Mouse (Mus musculus) kidney, adult 9 months (tissue): ENCODE data around the gene Ptprn2.

Source experiments
- DNase-seq: peaks from one replicate; pipeline ENCODE4 v3.0.0; 2022

Ptprn2 gene

GRCm38 (mm10) chr12:116908668-116909067 is 423.1 kb downstream of the Ptprn2 start:
- DNase-seq, result no peak

DNA sequence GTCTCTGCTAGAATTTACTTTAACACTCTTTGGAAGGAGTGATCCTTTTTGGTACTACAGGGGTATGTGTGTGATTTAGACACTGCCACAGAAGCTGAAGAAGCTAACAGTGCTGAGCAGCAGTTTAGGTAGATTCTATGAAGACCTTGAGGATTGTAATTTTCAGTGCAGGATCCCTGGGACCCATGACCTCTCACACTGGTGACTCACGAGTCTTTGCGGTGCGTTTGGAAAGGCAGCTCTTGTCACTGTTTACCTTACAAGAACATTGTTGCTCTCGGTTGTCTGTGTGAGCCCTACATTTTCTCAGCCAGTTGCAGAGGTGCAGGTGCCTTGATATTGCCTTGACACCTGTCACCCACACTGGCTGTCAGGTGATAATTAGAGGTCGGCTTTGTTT is 431.3 kb downstream of the Ptprn2 start:
- no peak for DNase-seq

- DNase-seq, result no peak
Observed at GRCm38 (mm10) chr12:116919185-116919584, 433.7 kb downstream of the Ptprn2 start.

GRCm38 (mm10) chr12:116919691-116920526 is 434.4 kb downstream of the Ptprn2 start:
- no peak for DNase-seq

DNA sequence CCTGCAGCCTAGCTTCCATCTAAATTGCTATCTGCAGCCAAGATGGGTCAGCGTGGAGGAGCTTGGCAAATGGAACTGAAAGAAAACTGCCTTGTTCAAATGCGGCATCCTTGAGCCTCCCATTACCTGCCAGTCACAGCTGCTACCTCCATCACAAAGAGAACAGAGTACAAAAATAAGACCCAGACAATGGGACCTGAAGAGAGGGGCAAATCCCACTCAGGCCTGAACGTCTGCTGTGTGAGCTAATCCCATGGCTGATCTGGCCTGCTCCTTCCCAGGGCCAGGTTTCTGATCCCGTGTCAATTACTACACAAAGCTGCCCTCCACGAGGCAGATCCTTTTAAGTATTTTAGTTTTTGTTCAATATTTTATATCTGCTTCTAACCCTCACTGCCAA is 441.6 kb downstream of the Ptprn2 start:
- no peak for DNase-seq

GRCm38 (mm10) chr12:116927516-116927915 is 442.0 kb downstream of the Ptprn2 start:
- DNase-seq, result no peak

DNA sequence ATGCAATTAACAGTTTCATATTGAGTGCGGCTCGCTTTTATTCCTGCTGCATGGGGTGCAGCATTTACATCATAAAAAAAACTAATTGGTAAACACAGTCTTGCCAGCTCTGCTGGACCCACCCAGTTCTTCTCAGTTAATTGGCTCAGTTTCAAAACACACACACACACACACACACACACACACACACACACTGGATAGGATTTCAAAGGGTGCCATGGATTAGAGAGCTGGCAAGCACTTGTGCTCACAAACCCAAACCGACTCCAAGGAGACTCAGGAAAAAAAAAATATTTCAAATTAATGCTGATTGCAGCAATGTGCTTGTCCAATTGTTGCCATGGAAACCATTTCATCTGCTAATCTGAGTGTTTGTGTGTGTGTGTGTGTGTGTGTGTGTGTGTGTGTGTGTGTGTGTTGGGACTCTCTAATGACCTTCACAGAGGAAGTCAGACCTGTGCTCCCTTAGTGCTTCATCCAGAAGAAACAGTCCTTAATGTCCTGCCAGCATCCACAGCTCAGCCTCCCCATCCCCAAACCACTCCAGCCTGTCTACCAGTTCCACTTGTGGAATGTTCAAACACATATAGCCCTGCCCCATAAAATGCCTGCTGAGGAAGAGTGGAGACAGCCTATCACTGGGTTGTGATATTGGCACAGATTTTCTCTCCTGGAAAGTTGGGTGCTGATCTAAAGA is 452.8 kb downstream of the Ptprn2 start:
- no peak for DNase-seq

- no peak for DNase-seq
Observed at GRCm38 (mm10) chr12:116943883-116944282, 458.4 kb downstream of the Ptprn2 start.

GRCm38 (mm10) chr12:116948151-116948928 is 462.8 kb downstream of the Ptprn2 start:
- no peak for DNase-seq

DNA sequence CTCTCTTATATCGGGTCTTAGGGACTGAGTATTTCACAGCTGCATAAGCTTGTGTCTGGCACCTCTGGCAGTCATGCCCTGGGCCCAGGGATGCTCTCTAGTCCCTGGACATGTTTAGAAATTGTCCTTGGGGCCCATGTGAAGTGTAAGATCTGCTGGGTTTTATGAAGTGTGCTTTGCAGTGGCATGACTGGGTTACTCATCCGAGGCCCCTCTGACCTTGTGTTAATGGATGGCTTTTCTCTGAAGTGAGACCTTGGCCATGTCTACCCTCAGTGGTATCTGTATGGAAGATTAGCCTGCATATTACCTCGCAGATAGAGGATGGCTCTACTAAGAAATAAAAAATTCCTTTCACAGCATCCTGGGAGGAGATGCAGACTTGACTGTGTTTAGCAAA is 464.2 kb downstream of the Ptprn2 start:
- DNase-seq, result no peak

DNA sequence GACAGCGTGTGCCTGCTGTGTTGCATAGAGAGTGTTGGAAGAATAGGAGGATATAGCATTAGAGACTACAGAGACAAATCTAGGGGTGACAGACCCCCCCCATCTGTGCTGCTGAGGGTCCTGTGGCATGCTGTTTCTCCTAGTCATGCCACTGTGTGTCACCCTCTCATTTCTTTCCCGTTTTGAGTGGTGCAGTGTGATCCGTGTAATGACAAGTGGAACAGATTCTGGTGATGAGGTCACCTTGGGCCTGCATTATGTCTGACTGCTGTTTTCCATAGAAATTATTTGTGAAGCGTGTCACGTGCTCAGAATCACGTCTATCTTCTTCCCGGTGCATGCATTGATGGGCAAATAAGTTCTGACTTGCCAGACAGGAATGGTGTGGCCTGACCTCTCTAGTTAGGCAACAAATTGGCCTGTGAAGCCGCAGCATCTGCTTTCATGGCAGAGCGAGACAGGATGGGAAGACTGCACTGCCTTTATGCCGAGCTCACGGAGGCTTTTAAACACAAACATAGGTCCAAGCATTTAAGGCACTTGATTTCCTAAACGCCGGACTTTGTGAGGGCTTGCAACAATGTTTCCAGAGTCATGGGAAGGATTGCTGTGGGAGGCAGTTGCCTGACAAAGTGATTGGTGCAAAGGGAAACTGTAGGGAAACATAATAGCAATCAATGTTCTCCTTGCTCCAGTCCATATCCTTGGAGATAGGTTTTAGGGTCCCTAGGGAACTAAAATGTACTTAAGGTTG is 467.1 kb downstream of the Ptprn2 start:
- no peak for DNase-seq

GRCm38 (mm10) chr12:116959164-116959563 is 473.6 kb downstream of the Ptprn2 start:
- DNase-seq, result no peak

- no peak for DNase-seq
Observed at GRCm38 (mm10) chr12:116963906-116964305, 478.4 kb downstream of the Ptprn2 start.

GRCm38 (mm10) chr12:116968215-116968939 is 482.9 kb downstream of the Ptprn2 start:
- DNase-seq, result no peak

- no peak for DNase-seq
Observed at GRCm38 (mm10) chr12:116975547-116975946, 490.0 kb downstream of the Ptprn2 start.

DNA sequence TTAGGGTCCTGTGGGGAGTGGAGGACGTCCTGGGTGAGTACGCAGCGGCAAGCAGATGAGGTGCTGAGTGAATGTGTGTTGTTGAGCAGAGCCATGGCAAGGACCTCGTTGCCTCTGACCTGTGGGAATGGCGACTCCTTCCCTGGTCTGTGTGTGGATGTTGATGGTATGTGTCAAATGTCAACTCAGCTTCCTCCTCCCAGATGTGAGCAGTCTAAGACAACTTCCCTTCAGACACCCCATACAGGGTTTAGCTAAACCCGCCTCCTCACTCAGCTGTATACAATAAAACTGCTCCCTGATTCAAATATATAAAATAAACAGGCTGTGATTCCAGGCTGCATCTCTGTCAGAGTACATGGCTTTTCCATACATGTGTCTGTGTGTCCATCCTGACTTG is 491.5 kb downstream of the Ptprn2 start:
- DNase-seq, result no peak

GRCm38 (mm10) chr12:116978201-116978600 is 492.7 kb downstream of the Ptprn2 start:
- peak; percentile 12 for DNase-seq

DNA sequence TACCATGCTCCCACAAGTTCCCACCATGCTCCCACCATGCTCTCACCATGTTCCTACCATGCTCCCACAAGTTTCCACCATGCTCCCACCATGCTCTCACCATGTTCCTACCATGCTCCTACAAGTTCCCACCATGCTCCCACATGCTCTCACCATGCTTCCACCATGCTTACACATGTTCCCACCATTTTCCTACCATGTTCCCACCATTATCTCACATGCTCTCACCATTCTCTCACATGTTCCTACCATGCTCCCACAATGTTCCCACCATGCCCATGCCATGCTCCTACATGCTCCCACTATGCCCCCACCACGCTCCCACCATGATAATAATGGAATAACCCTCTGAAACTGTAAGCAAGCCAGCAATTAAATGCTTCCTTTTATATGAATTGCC is 495.8 kb downstream of the Ptprn2 start:
- no peak for DNase-seq

DNA sequence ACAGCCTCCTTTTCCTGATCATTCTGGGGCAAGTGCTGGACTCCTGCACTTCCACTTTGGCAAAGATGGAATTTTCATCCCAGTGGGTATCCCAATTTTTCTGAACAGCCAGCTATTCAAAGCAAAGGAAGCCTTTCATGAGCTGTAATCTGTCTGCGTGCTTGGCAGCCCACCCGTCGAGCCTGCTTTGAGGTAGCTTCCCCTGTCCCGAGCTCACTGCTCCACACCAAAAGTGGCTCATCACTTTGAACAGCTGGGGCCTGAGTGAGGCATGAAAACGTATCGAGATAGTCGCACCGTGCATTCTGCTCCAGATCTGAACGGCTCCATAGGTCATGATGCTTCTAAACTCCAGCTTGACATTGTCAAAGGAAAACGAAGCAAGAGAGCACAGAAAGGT is 503.6 kb downstream of the Ptprn2 start:
- DNase-seq, result no peak

- no peak for DNase-seq
Observed at GRCm38 (mm10) chr12:117001546-117002148, 516.1 kb downstream of the Ptprn2 start.

- DNase-seq, result no peak
Observed at GRCm38 (mm10) chr12:117016753-117017595, 531.5 kb downstream of the Ptprn2 start.
